Mouse (Mus musculus): ENCODE data around the gene Pkd2l1. TPM values are rescaled to one million over a fixed set of nuclear protein-coding genes. Genes with fewer than 3 reads are reported as not detected.

Gene Pkd2l1
- polyA plus RNA-seq, 1 experiment from 2014 or later, result not detected

DNA sequence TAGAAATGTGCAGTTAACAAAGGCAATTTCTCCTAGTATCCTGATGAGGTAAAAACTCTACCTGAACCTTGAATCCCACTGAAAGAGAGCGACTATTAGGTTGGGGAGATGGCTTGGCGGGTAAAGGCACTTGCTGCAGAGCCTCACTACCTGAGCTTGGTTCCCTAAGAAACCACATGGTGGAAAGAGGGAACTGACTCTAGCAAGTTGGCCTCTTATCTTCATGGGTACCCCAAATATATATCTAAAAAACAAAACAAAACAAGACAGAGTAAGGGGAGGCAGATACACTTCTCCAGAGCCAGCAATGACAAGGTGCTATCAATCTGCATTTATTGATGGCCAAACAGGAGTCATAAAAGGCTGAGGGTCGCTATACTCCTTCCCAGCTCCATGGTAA is 8.3 kb downstream of the Pkd2l1 start:
- 59% methylated on average over 3 of the region's 3 CpGs for WGBS
- no peaks in the 10 kb centered on the region for H3K4me1 ChIP-seq (replicated peaks; ENCODE audit: control insufficient read depth, insufficient read depth, low read length)
- no peaks in the 10 kb centered on the region; the same call in 1 of the 2 replicates for H3K27me3 ChIP-seq (replicated peaks; ENCODE audit: control insufficient read depth, insufficient read depth, low read length)
- no peak overlapping the region for H3K9ac ChIP-seq (ENCODE audit: low read depth, low read length)
- no peak overlapping the region for H3K4me3 ChIP-seq (ENCODE audit: low read depth, low read length)
- no peak overlapping the region for H3K4me2 ChIP-seq
- H3K9me3 ChIP-seq (ENCODE audit: control insufficient read depth, low read length), result no peaks in the 10 kb centered on the region
- no peak overlapping the region for H3K27ac ChIP-seq (ENCODE audit: low read depth, low read length)
- H3K36me3 ChIP-seq (ENCODE audit: control insufficient read depth, insufficient read depth, low read length), result no peaks in the 10 kb centered on the region
- DNase-seq (ENCODE audit: low spot score) (no peak), ATAC-seq (replicated peaks; ENCODE audit: low FRiP score) (no peak)

- no peak overlapping the region for H3K9ac ChIP-seq (ENCODE audit: low read depth, low read length)
- 77% methylated on average over 1 of the region's 1 CpGs for WGBS
- no peak overlapping the region for H3K4me3 ChIP-seq (ENCODE audit: low read depth, low read length)
- H3K9me3 ChIP-seq (ENCODE audit: control insufficient read depth, low read length), result peaks cover 2% of the 10 kb centered on the region; the same call in 1 of the 2 replicates
- H3K4me2 ChIP-seq, result no peak overlapping the region
- no peak overlapping the region for H3K27ac ChIP-seq (ENCODE audit: low read depth, low read length)
- ATAC-seq (replicated peaks; ENCODE audit: low FRiP score) (no peak), DNase-seq (ENCODE audit: low spot score) (no peak)
- no peaks in the 10 kb centered on the region for H3K36me3 ChIP-seq (ENCODE audit: control insufficient read depth, insufficient read depth, low read length)
- H3K27me3 ChIP-seq (replicated peaks; ENCODE audit: control insufficient read depth, insufficient read depth, low read length), result no peaks in the 10 kb centered on the region
- H3K4me1 ChIP-seq (replicated peaks; ENCODE audit: control insufficient read depth, insufficient read depth, low read length), result no peaks in the 10 kb centered on the region
These were observed 11.7 kb downstream of the Pkd2l1 start for GRCm38 (mm10) chr19:44180502-44180901.

DNA sequence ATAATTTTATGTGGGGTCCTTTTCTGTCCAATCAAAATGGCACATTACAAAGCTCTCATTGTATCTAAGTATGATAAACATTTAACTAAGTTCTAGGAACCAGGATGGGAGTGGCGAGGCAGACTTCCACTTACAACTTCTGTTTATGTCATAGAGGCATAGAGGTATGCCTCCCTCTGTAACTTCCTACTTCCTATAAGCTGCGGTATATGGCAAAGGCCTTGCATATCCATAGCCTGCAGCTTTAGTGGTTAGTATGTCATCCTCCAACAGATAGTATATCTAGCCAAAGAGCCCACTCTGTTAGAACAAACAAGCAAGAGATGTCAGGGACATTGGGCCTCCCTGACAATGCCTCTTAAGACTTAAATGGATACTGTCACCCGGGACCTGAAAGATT is 15.5 kb downstream of the Pkd2l1 start:
- Histone ChIP-seq H3K4me1 (replicated peaks; ENCODE audit: control insufficient read depth, insufficient read depth, low read length) (no peaks in the 10 kb centered on the region), H3K9ac (ENCODE audit: low read depth, low read length) (no peak overlapping the region), H3K4me2 (no peak overlapping the region), H3K9me3 (ENCODE audit: control insufficient read depth, low read length) (peaks cover 4% of the 10 kb centered on the region; the same call in 1 of the 2 replicates), H3K27me3 (replicated peaks; ENCODE audit: control insufficient read depth, insufficient read depth, low read length) (no peaks in the 10 kb centered on the region), H3K4me3 (ENCODE audit: low read depth, low read length) (no peak overlapping the region), H3K36me3 (ENCODE audit: control insufficient read depth, insufficient read depth, low read length) (no peaks in the 10 kb centered on the region), H3K27ac (ENCODE audit: low read depth, low read length) (no peak overlapping the region)
- 82% methylated on average over 3 of the region's 3 CpGs for WGBS
- ATAC-seq (replicated peaks; ENCODE audit: low FRiP score), result no peak
- DNase-seq (ENCODE audit: low spot score), result no peak

- Histone ChIP-seq H3K27me3 (replicated peaks; ENCODE audit: control insufficient read depth, insufficient read depth, low read length) (no peaks in the 10 kb centered on the region), H3K36me3 (ENCODE audit: control insufficient read depth, insufficient read depth, low read length) (no peaks in the 10 kb centered on the region), H3K9ac (ENCODE audit: low read depth, low read length) (no peak overlapping the region), H3K4me1 (replicated peaks; ENCODE audit: control insufficient read depth, insufficient read depth, low read length) (no peaks in the 10 kb centered on the region), H3K4me3 (ENCODE audit: low read depth, low read length) (no peak overlapping the region), H3K4me2 (no peak overlapping the region), H3K27ac (ENCODE audit: low read depth, low read length) (no peak overlapping the region), H3K9me3 (ENCODE audit: control insufficient read depth, low read length) (peaks cover 4% of the 10 kb centered on the region; the same call in 1 of the 2 replicates)
- ATAC-seq (replicated peaks; ENCODE audit: low FRiP score), result no peak
- no peak for DNase-seq (ENCODE audit: low spot score)
- WGBS, result 65% methylated on average over 8 of the region's 8 CpGs
These were observed 17.4 kb downstream of the Pkd2l1 start for GRCm38 (mm10) chr19:44174835-44175234.

- H3K4me2 ChIP-seq, result no peak overlapping the region
- no peak overlapping the region for H3K9ac ChIP-seq (ENCODE audit: low read depth, low read length)
- ATAC-seq (replicated peaks; ENCODE audit: low FRiP score), result no peak
- no peaks in the 10 kb centered on the region for H3K4me1 ChIP-seq (replicated peaks; ENCODE audit: control insufficient read depth, insufficient read depth, low read length)
- DNase-seq (ENCODE audit: low spot score), result no peak
- WGBS, result 10% methylated on average over 3 of the region's 3 CpGs
- no peaks in the 10 kb centered on the region for H3K9me3 ChIP-seq (ENCODE audit: control insufficient read depth, low read length)
- no peak overlapping the region for H3K4me3 ChIP-seq (ENCODE audit: low read depth, low read length)
- no peak overlapping the region for H3K27ac ChIP-seq (ENCODE audit: low read depth, low read length)
- no peaks in the 10 kb centered on the region for H3K36me3 ChIP-seq (ENCODE audit: control insufficient read depth, insufficient read depth, low read length)
- 0 out of 2 replicates have a peak, but pooled peaks cover 2% of the 10 kb centered on the region for H3K27me3 ChIP-seq (replicated peaks; ENCODE audit: control insufficient read depth, insufficient read depth, low read length)
These were observed 30.7 kb downstream of the Pkd2l1 start for GRCm38 (mm10) chr19:44161515-44161914.

- ATAC-seq (replicated peaks; ENCODE audit: low FRiP score), result no peak
- Histone ChIP-seq H3K4me3 (ENCODE audit: low read depth, low read length) (no peak overlapping the region), H3K4me1 (replicated peaks; ENCODE audit: control insufficient read depth, insufficient read depth, low read length) (no peaks in the 10 kb centered on the region), H3K27me3 (replicated peaks; ENCODE audit: control insufficient read depth, insufficient read depth, low read length) (peaks cover 10% of the 10 kb centered on the region; the same call in 1 of the 2 replicates), H3K9me3 (ENCODE audit: control insufficient read depth, low read length) (no peaks in the 10 kb centered on the region), H3K9ac (ENCODE audit: low read depth, low read length) (no peak overlapping the region), H3K27ac (ENCODE audit: low read depth, low read length) (no peak overlapping the region), H3K36me3 (ENCODE audit: control insufficient read depth, insufficient read depth, low read length) (no peaks in the 10 kb centered on the region), H3K4me2 (no peak overlapping the region)
- no peak for DNase-seq (ENCODE audit: low spot score)
- WGBS, result 67% methylated on average over 3 of the region's 3 CpGs
These were observed 32.9 kb downstream of the Pkd2l1 start for GRCm38 (mm10) chr19:44159386-44159785.

GRCm38 (mm10) chr19:44157005-44157404 is 35.2 kb downstream of the Pkd2l1 start:
- Histone ChIP-seq H3K27ac (ENCODE audit: low read depth, low read length) (no peak overlapping the region), H3K36me3 (ENCODE audit: control insufficient read depth, insufficient read depth, low read length) (no peaks in the 10 kb centered on the region), H3K9ac (ENCODE audit: low read depth, low read length) (no peak overlapping the region), H3K4me3 (ENCODE audit: low read depth, low read length) (no peak overlapping the region), H3K9me3 (ENCODE audit: control insufficient read depth, low read length) (no peaks in the 10 kb centered on the region), H3K4me2 (no peak overlapping the region), H3K27me3 (replicated peaks; ENCODE audit: control insufficient read depth, insufficient read depth, low read length) (peaks cover 13% of the 10 kb centered on the region; the same call in 1 of the 2 replicates), H3K4me1 (replicated peaks; ENCODE audit: control insufficient read depth, insufficient read depth, low read length) (no peaks in the 10 kb centered on the region)
- WGBS, result 90% methylated on average over 10 of the region's 10 CpGs
- ATAC-seq (replicated peaks; ENCODE audit: low FRiP score) (no peak), DNase-seq (ENCODE audit: low spot score) (no peak)

DNA sequence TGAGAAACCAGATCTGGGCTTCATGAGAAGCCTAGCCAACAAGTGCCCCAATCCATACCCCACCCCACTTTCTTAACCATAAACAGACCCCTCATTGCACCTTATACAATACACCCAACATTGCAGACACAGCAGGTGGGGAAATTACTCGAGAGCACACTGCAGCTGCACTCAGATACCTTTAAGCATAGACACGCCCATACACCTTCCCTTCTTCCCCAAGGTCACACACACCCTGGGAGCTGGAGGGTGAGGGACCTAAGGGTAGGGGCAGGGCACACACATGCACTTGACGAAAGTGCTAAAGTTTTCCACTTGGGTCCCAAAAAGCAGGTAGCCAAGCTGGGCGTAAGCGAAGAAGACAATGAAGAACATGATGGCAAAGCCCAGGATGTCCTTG is 38.5 kb downstream of the Pkd2l1 start:
- no peaks in the 10 kb centered on the region for H3K9me3 ChIP-seq (ENCODE audit: control insufficient read depth, low read length)
- no peak overlapping the region for H3K4me3 ChIP-seq (ENCODE audit: low read depth, low read length)
- no peak overlapping the region for H3K9ac ChIP-seq (ENCODE audit: low read depth, low read length)
- no peaks in the 10 kb centered on the region for H3K4me1 ChIP-seq (replicated peaks; ENCODE audit: control insufficient read depth, insufficient read depth, low read length)
- H3K36me3 ChIP-seq (ENCODE audit: control insufficient read depth, insufficient read depth, low read length), result no peaks in the 10 kb centered on the region
- WGBS, result 71% methylated on average over 5 of the region's 5 CpGs
- no peak for DNase-seq (ENCODE audit: low spot score)
- no peak for ATAC-seq (replicated peaks; ENCODE audit: low FRiP score)
- no peak overlapping the region for H3K4me2 ChIP-seq
- H3K27ac ChIP-seq (ENCODE audit: low read depth, low read length), result no peak overlapping the region
- peaks cover 13% of the 10 kb centered on the region; the same call in 1 of the 2 replicates for H3K27me3 ChIP-seq (replicated peaks; ENCODE audit: control insufficient read depth, insufficient read depth, low read length)

DNA sequence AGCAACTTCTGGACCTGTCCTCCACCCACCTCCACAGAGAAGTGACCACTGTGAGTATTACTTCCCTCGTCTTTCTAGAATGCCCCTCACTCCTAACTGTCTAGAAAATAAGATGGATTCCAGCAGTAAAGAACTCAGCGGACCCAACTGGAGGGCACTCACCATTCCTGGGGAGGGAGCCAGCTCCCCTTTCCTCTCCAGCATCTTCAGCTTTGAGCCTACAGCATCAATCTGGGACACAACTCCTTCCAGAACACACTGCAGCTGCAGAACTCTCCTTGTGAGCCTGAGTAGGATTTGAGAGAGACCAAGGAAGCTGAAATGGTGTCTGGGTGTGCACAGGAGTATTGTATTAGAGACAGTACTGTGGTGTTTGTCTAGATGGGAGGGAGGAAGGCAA is 43.3 kb downstream of the Pkd2l1 start:
- Histone ChIP-seq H3K36me3 (ENCODE audit: control insufficient read depth, insufficient read depth, low read length) (no peaks in the 10 kb centered on the region), H3K4me1 (replicated peaks; ENCODE audit: control insufficient read depth, insufficient read depth, low read length) (peaks cover 8% of the 10 kb centered on the region), H3K9ac (ENCODE audit: low read depth, low read length) (no peak overlapping the region), H3K4me2 (no peak overlapping the region), H3K9me3 (ENCODE audit: control insufficient read depth, low read length) (no peaks in the 10 kb centered on the region), H3K27me3 (replicated peaks; ENCODE audit: control insufficient read depth, insufficient read depth, low read length) (peaks cover 3% of the 10 kb centered on the region), H3K4me3 (ENCODE audit: low read depth, low read length) (no peak overlapping the region), H3K27ac (ENCODE audit: low read depth, low read length) (no peak overlapping the region)
- 71% methylated on average over 2 of the region's 2 CpGs for WGBS
- ATAC-seq (replicated peaks; ENCODE audit: low FRiP score) (no peak), DNase-seq (ENCODE audit: low spot score) (no peak)

All from liver, embryonic 11.5 days (tissue).